Mouse (Mus musculus) cerebellum, postnatal 25 days (tissue): ENCODE measurements around the gene Rsph4a.
"Not testable (repeated sequence)": the region's sequence is repeated elsewhere in the genome, so short reads cannot be mapped to it uniquely, and the experiment has no call there.

ENCODE experiments used
- DNase-seq, 2 experiments: peaks; one replicate each; pipeline ENCODE4 v3.0.0; 2021; ENCODE audit warnings: mixed read lengths in 2 of 2

Gene Rsph4a

GRCm38 (mm10) chr10:33904530-33905481, at the start of gene Rsph4a:
Gene Rsph4a (plus strand): TSS chr10:33905111.
- peak in 1 of 2 experiments; percentile 31 for DNase-seq

- DNase-seq = no peak
Observed at GRCm38 (mm10) chr10:33857421-33857820, 47.5 kb upstream of the Rsph4a start, which contains the start of gene Sult3a1. Gene Sult3a1 (plus strand): TSS chr10:33857721.

- no peak for DNase-seq
Observed at GRCm38 (mm10) chr10:33865994-33866393, 38.9 kb upstream of the Rsph4a start.

GRCm38 (mm10) chr10:33870441-33870840, 34.5 kb upstream of the Rsph4a start:
- no peak for DNase-seq

GRCm38 (mm10) chr10:33872672-33873398, 32.1 kb upstream of the Rsph4a start:
- DNase-seq = no peak

- not testable (repeated sequence) for DNase-seq
Observed at GRCm38 (mm10) chr10:33882411-33882810, 22.5 kb upstream of the Rsph4a start.

- not testable (repeated sequence) for DNase-seq
Observed at GRCm38 (mm10) chr10:33901520-33901919, 3.4 kb upstream of the Rsph4a start.

- DNase-seq = no peak
Observed at GRCm38 (mm10) chr10:33905489-33905888, 578 bp downstream of the Rsph4a start.

- DNase-seq = no peak
Observed at GRCm38 (mm10) chr10:33940702-33941101, 35.8 kb downstream of the Rsph4a start.

GRCm38 (mm10) chr10:33945390-33945789, 40.5 kb downstream of the Rsph4a start:
- DNase-seq = no peak

GRCm38 (mm10) chr10:33946336-33946735, 41.4 kb downstream of the Rsph4a start:
- DNase-seq = no peak

GRCm38 (mm10) chr10:33950803-33951583, 46.1 kb downstream of the Rsph4a start, which contains the start of gene Zup1:
Gene Zup1 (minus strand): TSS chr10:33951269.
- peak; percentile 81 to 87 for DNase-seq

- no peak for DNase-seq
Observed at GRCm38 (mm10) chr10:33952509-33952908, 47.6 kb downstream of the Rsph4a start.
